Mouse (Mus musculus) forebrain, embryonic 15.5 days (tissue): ENCODE data around the gene Nhsl2. TPM values are rescaled to one million over a fixed set of nuclear protein-coding genes. Genes with fewer than 3 reads are reported as not detected.

Source experiments
- ATAC-seq: fragments of 200-750 bp; cut with Nextera tagmentation; replicated peaks from 2 replicates; pipeline ENCODE4 v1.8.0; 2017; ENCODE audit warnings: mild to moderate bottlenecking, moderate TSS enrichment, moderate library complexity
- H3K27ac ChIP-seq: fragments of 300-500 bp; sonication (generic); replicated peaks from 2 replicates; pipeline ENCODE4 v1.5.1; 2015; ENCODE audit warnings: mild to moderate bottlenecking, inconsistent platforms
- H3K27me3 ChIP-seq: fragments of 300-500 bp; sonication (generic); 2 replicates; pipeline ENCODE4 v1.6.1; 2015; ENCODE audit warnings: inconsistent platforms
- H3K36me3 ChIP-seq: fragments of 300-500 bp; sonication (generic); 2 replicates; pipeline ENCODE4 v1.6.1; 2015; ENCODE audit warnings: mild to moderate bottlenecking, inconsistent platforms
- H3K4me1 ChIP-seq: fragments of 300-500 bp; sonication (generic); 2 replicates; pipeline ENCODE4 v1.6.1; 2015; ENCODE audit warnings: inconsistent platforms
- H3K4me2 ChIP-seq: fragments of 300-500 bp; sonication (generic); replicated peaks from 2 replicates; pipeline ENCODE4 v1.6.1; 2015; ENCODE audit warnings: mild to moderate bottlenecking, inconsistent platforms
- H3K4me3 ChIP-seq: fragments of 300-500 bp; sonication (generic); 2 replicates; pipeline ENCODE4 v1.5.1; 2015; ENCODE audit warnings: mild to moderate bottlenecking, inconsistent platforms
- H3K9ac ChIP-seq: fragments of 300-500 bp; sonication (generic); replicated peaks from 2 replicates; pipeline ENCODE4 v1.6.1; 2015; ENCODE audit warnings: mild to moderate bottlenecking, inconsistent platforms
- H3K9me3 ChIP-seq: fragments of 300-500 bp; sonication (generic); 2 replicates; pipeline ENCODE4 v1.6.1; 2016; ENCODE audit warnings: inconsistent platforms
- WGBS: fragments of 180-500 bp; shearing (Covaris S2); methylation state at CpG from one replicate; pipeline ENCODE4 v1.1.7; 2015; ENCODE audit warnings: mixed read lengths; 5-methylcytosine and 5-hydroxymethylcytosine counted together
- polyA plus RNA-seq: library from polyadenylated mRNA; unstranded; fragments of >200 nt; fragmentation: Nextera tagmentation; extraction: Ambion mirVana; gene quantifications from 2 replicates; pipeline ENCODE4 v1.2.1, GENCODE M21; 2015

Gene Nhsl2
- polyA plus RNA-seq, 1 experiment from 2014 or later = 5.1 TPM

- Histone ChIP-seq H3K36me3 (no peaks in the 10 kb centered on the region), H3K4me2 (peak overlapping the region; percentile 55), H3K9ac (peak overlapping the region; percentile 43; the same call in 1 of the 2 replicates), H3K27me3 (0 out of 2 replicates have a peak, but pooled peaks cover 4% of the 10 kb centered on the region), H3K4me1 (no peaks in the 10 kb centered on the region), H3K4me3 (peak overlapping the region; percentile 39), H3K9me3 (no peaks in the 10 kb centered on the region), H3K27ac (no peak overlapping the region)
- WGBS = 14% methylated on average over 27 of the region's 30 CpGs
- peak; percentile 99 for ATAC-seq
These were observed 104.8 kb downstream of the Nhsl2 start for GRCm38 (mm10) chrX:101953787-101954491.

DNA sequence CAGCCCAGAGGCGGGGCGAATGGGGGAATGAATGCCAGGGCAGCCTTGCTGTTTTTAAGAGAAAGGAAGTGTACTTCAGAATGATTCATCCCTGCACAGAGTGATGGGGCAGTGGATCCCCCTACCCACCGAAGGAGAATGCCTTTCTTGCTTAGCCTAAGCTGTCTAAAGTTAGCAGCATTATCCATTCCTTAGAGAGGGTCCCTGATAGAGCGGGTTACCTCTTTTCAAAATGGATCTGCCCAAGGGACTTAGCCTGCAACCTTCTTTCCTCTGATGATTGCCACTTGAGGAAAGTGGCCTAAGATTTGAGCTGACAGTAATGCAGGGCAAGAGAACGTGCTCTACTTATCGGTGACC is 105.3 kb downstream of the Nhsl2 start:
- Histone ChIP-seq H3K27me3 (0 out of 2 replicates have a peak, but pooled peaks cover 4% of the 10 kb centered on the region), H3K36me3 (no peaks in the 10 kb centered on the region), H3K9me3 (no peaks in the 10 kb centered on the region), H3K4me1 (no peaks in the 10 kb centered on the region), H3K9ac (no peak overlapping the region), H3K4me3 (peak overlapping the region; percentile 39), H3K27ac (no peak overlapping the region), H3K4me2 (peak overlapping the region; percentile 55)
- ATAC-seq = no peak; the same call in 1 of the 2 replicates
- WGBS = 39% methylated on average over 6 of the region's 6 CpGs

- no peaks in the 10 kb centered on the region for H3K9me3 ChIP-seq
- ATAC-seq = no peak
- WGBS = 84% methylated on average over 4 of the region's 4 CpGs
These were observed 112.7 kb downstream of the Nhsl2 start for GRCm38 (mm10) chrX:101961848-101962247.

GRCm38 (mm10) chrX:101963711-101964110 is 114.5 kb downstream of the Nhsl2 start:
- Histone ChIP-seq H3K9me3 (no peaks in the 10 kb centered on the region), H3K9ac (no peak overlapping the region), H3K27me3 (no peaks in the 10 kb centered on the region), H3K27ac (no peak overlapping the region), H3K4me3 (no peak overlapping the region), H3K36me3 (no peaks in the 10 kb centered on the region), H3K4me1 (no peaks in the 10 kb centered on the region), H3K4me2 (no peak overlapping the region)
- ATAC-seq = no peak
- WGBS = 71% methylated on average over 3 of the region's 3 CpGs

More at GRCm38 (mm10) chrX:101961848-101962247, 112.7 kb downstream of the Nhsl2 start:
- Histone ChIP-seq H3K4me1 (no peaks in the 10 kb centered on the region), H3K36me3 (no peaks in the 10 kb centered on the region), H3K27ac (no peak overlapping the region), H3K27me3 (no peaks in the 10 kb centered on the region), H3K4me2 (no peak overlapping the region), H3K9ac (no peak overlapping the region), H3K4me3 (no peak overlapping the region)

GRCm38 (mm10) chrX:101973028-101973427 is 123.8 kb downstream of the Nhsl2 start:
- Histone ChIP-seq H3K36me3 (no peaks in the 10 kb centered on the region), H3K27me3 (no peaks in the 10 kb centered on the region), H3K9ac (no peak overlapping the region), H3K4me3 (no peak overlapping the region), H3K4me1 (no peaks in the 10 kb centered on the region), H3K4me2 (no peak overlapping the region), H3K9me3 (no peaks in the 10 kb centered on the region), H3K27ac (no peak overlapping the region)
- 81% methylated on average over 3 of the region's 3 CpGs for WGBS
- ATAC-seq = no peak

- no peaks in the 10 kb centered on the region for H3K4me1 ChIP-seq
- no peak for ATAC-seq
- no peak overlapping the region for H3K27ac ChIP-seq
- WGBS = 36% methylated on average over 3 of the region's 3 CpGs
- H3K4me3 ChIP-seq = no peak overlapping the region
- H3K9me3 ChIP-seq = no peaks in the 10 kb centered on the region
- no peaks in the 10 kb centered on the region for H3K36me3 ChIP-seq
- H3K4me2 ChIP-seq = no peak overlapping the region
- H3K9ac ChIP-seq = no peak overlapping the region
- H3K27me3 ChIP-seq = no peaks in the 10 kb centered on the region
These were observed 127.7 kb downstream of the Nhsl2 start for GRCm38 (mm10) chrX:101976931-101977330.

DNA sequence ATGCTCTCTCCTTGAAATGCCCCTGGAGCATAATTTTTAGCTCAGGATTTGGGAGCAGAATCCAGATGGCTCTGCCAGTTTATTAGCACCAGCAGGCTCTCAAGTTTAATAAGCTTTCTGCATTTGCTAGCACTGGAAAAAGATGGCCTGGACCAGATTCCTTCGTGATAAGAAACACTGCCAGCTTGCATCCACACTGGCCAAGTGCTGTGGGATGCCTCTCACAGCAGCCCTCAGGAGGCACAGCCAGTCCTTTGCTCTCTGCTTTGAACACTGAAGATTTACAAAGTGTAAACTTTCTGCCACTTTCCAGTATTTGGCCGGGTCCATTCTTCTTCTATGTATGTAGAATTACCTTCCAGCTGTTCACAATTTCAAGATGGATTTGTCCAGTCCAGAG is 129.7 kb downstream of the Nhsl2 start:
- H3K27ac ChIP-seq = no peak overlapping the region
- no peak overlapping the region for H3K4me3 ChIP-seq
- H3K4me1 ChIP-seq = no peaks in the 10 kb centered on the region
- no peaks in the 10 kb centered on the region for H3K27me3 ChIP-seq
- H3K9ac ChIP-seq = no peak overlapping the region
- no peak for ATAC-seq
- H3K36me3 ChIP-seq = no peaks in the 10 kb centered on the region
- 47% methylated on average over 2 of the region's 2 CpGs for WGBS
- no peaks in the 10 kb centered on the region for H3K9me3 ChIP-seq
- no peak overlapping the region for H3K4me2 ChIP-seq

DNA sequence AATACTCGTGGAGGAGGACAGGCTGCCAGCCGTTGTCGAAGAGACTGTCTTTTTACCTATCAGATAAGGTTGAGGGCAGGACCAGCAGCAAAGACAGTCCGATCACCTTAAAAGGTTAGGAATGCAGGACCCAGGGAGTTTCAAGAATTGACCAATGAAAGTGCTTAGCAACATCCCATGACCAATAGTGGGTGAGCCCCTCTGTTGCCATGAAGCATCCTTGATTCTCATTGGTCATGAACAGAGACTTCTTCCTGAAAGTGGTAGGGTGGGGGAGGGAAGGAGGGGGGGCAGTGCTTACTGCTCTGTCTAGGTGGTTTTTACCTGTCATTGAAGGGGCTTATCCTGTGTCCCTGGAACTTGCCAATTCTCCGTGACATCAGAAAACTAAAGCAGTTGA is 130.1 kb downstream of the Nhsl2 start:
- ATAC-seq = no peak
- Histone ChIP-seq H3K9ac (no peak overlapping the region), H3K9me3 (no peaks in the 10 kb centered on the region), H3K27ac (no peak overlapping the region), H3K36me3 (no peaks in the 10 kb centered on the region), H3K4me3 (no peak overlapping the region), H3K27me3 (no peaks in the 10 kb centered on the region), H3K4me1 (no peaks in the 10 kb centered on the region), H3K4me2 (no peak overlapping the region)
- 34% methylated on average over 5 of the region's 5 CpGs for WGBS

- Histone ChIP-seq H3K9ac (no peak overlapping the region), H3K27me3 (no peaks in the 10 kb centered on the region), H3K4me3 (no peak overlapping the region), H3K4me2 (no peak overlapping the region), H3K9me3 (no peaks in the 10 kb centered on the region), H3K4me1 (no peaks in the 10 kb centered on the region), H3K36me3 (no peaks in the 10 kb centered on the region), H3K27ac (no peak overlapping the region)
- ATAC-seq = no peak
- WGBS = 79% methylated on average over 2 of the region's 2 CpGs
These were observed 131.4 kb downstream of the Nhsl2 start for GRCm38 (mm10) chrX:101980586-101980985.

DNA sequence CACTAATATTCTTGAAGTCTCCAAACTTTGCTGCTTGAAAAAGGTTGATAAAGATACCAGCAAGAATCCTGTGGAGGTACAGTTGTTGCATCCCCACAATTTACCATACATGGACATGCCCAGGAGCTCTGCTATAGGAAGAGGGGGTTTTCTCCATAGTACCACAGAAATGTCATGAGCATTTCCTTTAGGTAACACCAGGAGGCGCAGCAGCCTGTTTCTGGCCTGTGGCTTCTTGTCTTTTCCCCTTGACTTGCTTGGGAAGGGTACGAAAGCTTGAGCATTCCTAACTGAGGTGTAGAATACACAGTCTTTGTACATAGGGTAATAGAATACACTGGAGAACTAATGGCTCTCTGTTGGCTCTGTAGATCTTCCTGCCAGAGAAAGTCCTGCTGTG is 132.3 kb downstream of the Nhsl2 start:
- ATAC-seq = no peak
- no peak overlapping the region for H3K27ac ChIP-seq
- H3K36me3 ChIP-seq = no peaks in the 10 kb centered on the region
- no peak overlapping the region for H3K4me2 ChIP-seq
- no peak overlapping the region for H3K4me3 ChIP-seq
- H3K4me1 ChIP-seq = no peaks in the 10 kb centered on the region
- H3K9ac ChIP-seq = no peak overlapping the region
- no peaks in the 10 kb centered on the region for H3K9me3 ChIP-seq
- 29% methylated on average over 2 of the region's 2 CpGs for WGBS
- no peaks in the 10 kb centered on the region for H3K27me3 ChIP-seq

DNA sequence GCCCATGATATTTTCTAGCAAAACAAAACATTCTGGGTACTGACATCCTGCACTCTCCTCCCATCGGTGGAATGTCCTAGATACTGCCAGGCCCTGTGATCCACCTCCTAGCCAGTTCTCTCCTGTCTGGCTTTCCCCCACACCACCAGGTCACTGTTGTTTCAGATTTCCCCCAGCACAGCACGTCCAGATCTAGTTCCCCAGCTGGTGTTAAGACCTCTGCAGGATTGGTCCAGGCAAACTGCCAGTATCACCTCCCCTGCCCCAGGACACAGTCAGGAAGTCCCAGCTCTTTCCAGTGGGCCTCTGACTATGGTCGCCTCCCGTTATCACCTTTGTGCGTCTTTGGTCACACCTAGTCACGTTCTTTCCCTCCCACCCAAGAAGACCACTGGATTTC is 134.5 kb downstream of the Nhsl2 start:
- no peak overlapping the region for H3K27ac ChIP-seq
- no peak overlapping the region for H3K9ac ChIP-seq
- no peak overlapping the region for H3K4me3 ChIP-seq
- no peaks in the 10 kb centered on the region for H3K36me3 ChIP-seq
- H3K4me2 ChIP-seq = no peak overlapping the region
- 72% methylated on average over 6 of the region's 6 CpGs for WGBS
- no peaks in the 10 kb centered on the region for H3K27me3 ChIP-seq
- no peaks in the 10 kb centered on the region for H3K9me3 ChIP-seq
- ATAC-seq = no peak
- H3K4me1 ChIP-seq = 0 out of 2 replicates have a peak, but pooled peaks cover 2% of the 10 kb centered on the region

DNA sequence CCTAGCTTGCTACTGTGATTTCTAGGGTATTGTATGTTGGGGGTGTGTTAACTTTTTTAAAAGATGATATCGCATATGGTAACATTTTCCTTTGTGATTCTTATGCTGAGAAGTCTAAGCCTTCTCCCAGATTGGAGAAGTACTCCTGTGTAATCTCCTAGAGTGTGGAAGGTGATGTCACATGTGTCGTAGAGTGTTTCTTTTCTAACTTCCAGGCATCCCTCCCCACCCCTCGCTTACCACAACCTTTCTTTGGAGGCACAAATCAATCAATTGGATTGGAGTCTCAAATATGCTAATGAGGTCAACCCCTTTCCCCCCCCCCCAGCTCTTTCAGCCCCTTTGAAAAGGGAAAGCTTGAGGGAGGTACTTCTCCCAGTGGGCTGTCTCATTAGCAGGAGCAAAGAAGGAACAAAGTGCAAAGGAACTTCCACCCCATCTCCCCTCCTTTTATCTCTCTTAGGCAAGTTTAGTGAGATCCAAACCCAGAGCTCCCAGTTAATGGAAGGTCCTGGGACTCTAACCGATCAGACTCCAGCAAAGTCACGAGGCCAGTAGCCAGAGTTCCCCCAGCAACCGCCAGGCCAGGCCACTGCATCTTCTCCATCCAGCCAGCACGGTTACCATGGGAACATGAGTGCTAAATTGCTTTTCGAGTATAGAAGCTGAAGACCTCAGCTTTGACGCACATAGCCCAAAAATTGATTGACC is 137.6 kb downstream of the Nhsl2 start:
- H3K9ac ChIP-seq = no peak overlapping the region
- ATAC-seq = no peak
- no peaks in the 10 kb centered on the region for H3K27me3 ChIP-seq
- no peak overlapping the region for H3K27ac ChIP-seq
- H3K36me3 ChIP-seq = no peaks in the 10 kb centered on the region
- H3K9me3 ChIP-seq = no peaks in the 10 kb centered on the region
- no peak overlapping the region for H3K4me2 ChIP-seq
- whole genome bisulfite sequencing = 23% methylated on average over 9 of the region's 9 CpGs
- no peak overlapping the region for H3K4me3 ChIP-seq
- H3K4me1 ChIP-seq = 0 out of 2 replicates have a peak, but pooled peaks cover 2% of the 10 kb centered on the region
